Mouse (Mus musculus): ENCODE measurements around the gene Ralgds. TPM values are rescaled to one million over a fixed set of nuclear protein-coding genes. Genes with fewer than 3 reads are reported as not detected.
"Not testable (repeated sequence)": the region's sequence is repeated elsewhere in the genome, so short reads cannot be mapped to it uniquely, and the experiment has no call there.

Ralgds gene
- total RNA-seq (2021): 100 to 1,000 TPM; 115 to 132 TPM

DNA sequence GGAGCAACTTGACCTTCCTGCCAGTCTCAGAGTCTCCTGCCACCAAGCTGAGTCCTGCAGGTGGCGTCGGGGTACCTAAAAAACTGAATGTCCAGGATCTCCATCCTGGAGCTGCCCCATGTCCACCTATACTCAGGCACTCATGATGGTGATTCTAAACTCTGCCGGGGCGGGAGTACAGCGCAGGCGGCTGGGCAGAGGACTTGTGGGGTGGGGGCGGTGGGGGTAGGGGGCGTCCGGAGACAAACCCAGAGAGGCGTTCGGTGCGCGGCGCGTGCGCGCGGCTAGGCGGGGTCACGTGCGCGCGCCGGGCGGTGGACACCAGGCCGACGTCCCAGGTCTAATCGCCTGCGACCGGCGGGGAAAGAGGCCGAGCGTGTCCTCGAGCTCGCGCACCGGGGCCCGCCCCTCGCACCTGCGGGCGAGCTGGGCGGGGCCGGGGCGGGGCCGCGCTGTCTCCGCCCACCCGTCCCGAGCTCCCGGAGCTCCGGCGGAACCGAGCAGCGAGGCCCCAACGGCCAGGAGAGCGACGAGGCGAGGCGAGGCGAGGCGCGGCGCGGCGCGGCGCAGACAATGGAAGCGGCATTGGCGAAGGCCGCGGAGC is at the start of gene Ralgds:
Gene Ralgds, plus strand, starts transcription at position 328 of the 604 bp plus-strand sequence.
- no peak for DNase-seq (ENCODE audit: extremely low spot score in 1 of 2, low spot score in 1 of 2)

DNA sequence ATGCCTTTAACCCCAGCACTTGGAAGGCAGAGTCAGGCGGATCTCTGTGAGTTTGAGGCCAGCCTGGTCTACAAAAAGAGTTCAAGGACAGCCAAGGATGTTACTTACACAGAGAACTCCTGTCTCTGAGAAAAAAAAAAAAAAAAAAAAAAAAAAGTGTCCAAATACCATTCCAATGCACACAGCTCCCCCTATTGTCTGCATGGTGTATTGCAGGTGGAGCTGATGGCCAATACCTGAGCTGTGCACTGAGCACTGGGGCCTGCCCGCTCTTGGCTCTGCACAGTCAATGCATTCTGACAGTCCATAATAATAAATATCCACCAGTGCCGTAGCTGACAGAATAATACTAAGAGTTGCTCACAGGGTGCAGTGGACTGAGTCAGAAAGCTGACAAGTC is 49.0 kb upstream of the Ralgds start:
- peak; percentile 64 to 84 for DNase-seq (ENCODE audit: extremely low spot score in 1 of 2, low spot score in 1 of 2)

DNA sequence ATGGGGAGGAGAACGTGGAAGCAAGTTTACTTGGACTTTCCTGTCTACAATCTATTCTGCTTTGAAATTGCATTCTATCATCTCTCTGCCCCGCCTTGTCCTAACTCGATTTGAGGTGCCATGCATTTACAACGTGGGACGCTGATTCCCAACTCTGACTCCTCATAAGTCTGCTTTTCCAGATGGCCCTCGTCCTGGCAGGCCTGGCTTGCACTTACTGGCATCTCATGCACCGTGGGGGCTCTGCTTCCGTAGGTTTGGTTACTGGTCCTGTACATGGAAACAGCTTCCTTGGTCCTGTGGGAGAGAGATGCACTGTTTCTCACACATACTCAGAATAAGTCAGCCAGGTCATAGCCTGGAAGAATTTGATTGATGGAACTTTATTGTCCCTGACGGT is 48.0 kb upstream of the Ralgds start:
- no peak for DNase-seq (ENCODE audit: extremely low spot score in 1 of 2, low spot score in 1 of 2)

DNA sequence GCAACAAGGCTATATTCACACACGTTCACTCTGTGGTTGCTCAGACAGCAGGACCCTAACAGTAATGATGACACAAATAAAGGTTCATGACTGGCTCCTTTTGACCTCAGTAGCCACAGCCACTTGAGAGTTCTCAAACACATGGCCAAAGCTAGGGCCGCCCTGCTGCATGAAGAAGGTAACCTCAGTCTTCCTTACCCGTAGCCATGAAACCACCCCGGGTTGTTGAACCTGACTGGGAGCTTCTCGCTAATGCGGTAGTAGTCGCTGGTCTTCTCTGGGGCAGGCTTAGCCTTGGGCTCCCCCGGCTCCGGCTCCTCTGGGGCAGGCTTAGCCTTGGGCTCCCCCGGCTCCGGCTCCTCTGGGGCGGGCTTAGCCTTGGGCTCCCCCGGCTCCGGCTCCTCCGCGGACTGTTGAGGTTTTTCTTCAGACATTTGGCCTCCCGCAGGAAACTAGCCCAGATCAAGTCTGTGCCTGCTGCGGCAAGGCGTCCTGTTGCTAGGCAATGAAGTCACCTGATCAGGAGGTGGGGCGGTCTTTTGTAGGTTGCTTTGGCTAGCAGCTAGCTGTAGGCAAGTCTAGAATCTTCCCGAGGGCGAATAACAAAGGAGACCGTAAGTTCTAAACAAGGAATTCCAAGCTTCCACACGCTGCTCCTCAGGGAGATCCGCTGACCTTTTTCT is 46.9 kb upstream of the Ralgds start, which contains the start of gene 1700007K13Rik:
Gene 1700007K13Rik, minus strand, starts transcription at position 497 of the 683 bp plus-strand sequence.
- DNase-seq (ENCODE audit: extremely low spot score in 1 of 2, low spot score in 1 of 2): peak in 1 of 2 experiments; percentile 49

GRCm38 (mm10) chr2:28467860-28468485 is 45.0 kb upstream of the Ralgds start, which contains the start of gene Mrps2:
Gene Mrps2 (plus strand): TSS chr2:28468066.
- DNase-seq (ENCODE audit: extremely low spot score in 1 of 2, low spot score in 1 of 2): peak; percentile 80 to 84

GRCm38 (mm10) chr2:28468486-28469225 is 44.3 kb upstream of the Ralgds start:
- DNase-seq (ENCODE audit: extremely low spot score in 1 of 2, low spot score in 1 of 2): no peak

DNA sequence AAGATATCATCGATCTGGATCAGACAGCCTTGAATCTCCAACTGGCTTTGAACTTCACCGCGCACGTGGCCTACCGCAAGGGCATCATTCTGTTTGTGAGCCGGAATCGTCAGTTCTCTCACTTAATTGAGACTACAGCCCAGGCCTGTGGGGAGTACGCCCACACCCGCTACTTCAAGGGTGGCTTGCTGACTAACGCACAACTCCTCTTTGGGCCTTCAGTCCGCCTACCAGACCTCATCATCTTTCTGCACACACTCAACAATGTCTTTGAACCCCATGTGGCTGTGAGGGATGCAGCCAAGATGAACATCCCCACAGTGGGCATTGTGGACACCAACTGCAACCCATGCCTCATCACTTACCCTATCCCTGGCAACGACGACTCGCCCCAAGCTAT is 43.5 kb upstream of the Ralgds start:
- no peak for DNase-seq (ENCODE audit: extremely low spot score in 1 of 2, low spot score in 1 of 2)

- DNase-seq (ENCODE audit: extremely low spot score in 1 of 2, low spot score in 1 of 2): no peak
These were observed 42.3 kb upstream of the Ralgds start for GRCm38 (mm10) chr2:28470591-28470990.

- not testable (repeated sequence) for DNase-seq (ENCODE audit: extremely low spot score in 1 of 2, low spot score in 1 of 2)
These were observed 40.9 kb upstream of the Ralgds start for GRCm38 (mm10) chr2:28472011-28472410.

DNA sequence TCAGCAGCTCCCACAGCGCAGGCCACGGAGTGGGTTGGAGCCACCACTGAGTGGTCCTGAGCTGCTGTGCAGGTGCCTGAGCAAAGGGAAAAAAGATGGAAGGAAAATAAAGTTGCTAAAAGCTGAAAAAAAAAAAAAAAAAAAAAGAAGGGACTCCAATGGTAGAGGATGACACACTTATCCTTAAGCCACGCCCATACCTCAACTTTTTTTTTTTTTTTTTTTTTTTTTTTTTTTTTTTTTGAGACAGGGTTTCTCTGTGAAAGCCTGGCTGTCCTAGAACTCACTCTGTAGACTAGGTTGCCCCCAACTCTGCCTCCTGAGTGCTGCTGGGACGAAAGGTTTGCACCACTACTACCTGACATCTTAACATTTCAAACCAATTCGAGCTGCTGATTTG is 34.9 kb upstream of the Ralgds start:
- not testable (repeated sequence) for DNase-seq (ENCODE audit: extremely low spot score in 1 of 2, low spot score in 1 of 2)

DNA sequence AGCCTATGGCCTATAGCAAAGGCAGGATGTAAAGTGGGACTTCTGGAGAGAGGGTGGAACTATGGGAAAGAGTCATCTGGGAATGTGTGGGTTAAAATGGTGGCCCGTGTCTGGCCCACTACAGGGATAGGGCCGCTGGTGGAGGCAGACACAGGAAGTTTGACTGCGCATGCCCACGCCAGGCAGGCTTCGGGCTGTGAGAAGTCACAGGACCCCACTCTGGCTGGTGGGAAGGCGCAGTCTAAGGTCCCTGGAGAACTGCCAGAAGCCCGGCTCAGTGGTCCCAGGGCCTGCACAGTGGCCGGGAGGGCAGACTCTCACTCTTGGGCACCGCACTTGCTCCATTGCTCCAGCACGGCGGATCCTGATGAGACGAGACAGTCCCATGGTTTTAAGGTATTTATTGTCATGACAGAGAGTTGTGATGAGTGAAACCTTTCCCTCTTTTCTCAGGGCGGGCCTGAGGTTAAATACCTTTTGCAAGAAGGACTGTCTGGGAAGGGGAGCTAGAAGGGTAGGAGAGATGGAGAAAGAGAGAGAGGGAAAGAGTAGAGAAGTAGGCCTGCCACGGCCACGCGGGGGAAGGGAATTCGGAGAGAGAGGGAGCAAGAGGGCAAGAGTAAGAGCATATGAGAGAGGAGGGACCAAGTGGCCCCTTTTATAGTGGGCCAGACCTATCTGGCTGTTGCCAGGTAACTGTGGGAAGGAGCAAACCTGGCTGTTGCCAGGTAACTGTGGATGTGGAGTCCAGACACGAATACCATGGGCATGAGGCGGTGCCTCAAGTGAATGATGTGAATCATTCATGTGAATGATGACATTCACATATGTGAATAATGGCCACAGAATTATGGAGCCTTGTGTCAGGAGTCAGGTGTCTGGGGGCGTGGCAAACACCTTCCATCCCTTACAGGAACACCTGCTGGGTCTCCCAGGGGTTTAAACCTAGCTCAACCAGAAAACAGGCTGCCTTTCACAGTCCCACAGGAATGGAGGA is 33.4 kb upstream of the Ralgds start:
- no peak for DNase-seq (ENCODE audit: extremely low spot score in 1 of 2, low spot score in 1 of 2)

- no peak for DNase-seq (ENCODE audit: extremely low spot score in 1 of 2, low spot score in 1 of 2)
These were observed 29.1 kb upstream of the Ralgds start for GRCm38 (mm10) chr2:28483861-28484260.

GRCm38 (mm10) chr2:28494521-28494920 is 18.4 kb upstream of the Ralgds start:
- DNase-seq (ENCODE audit: extremely low spot score in 1 of 2, low spot score in 1 of 2): no peak

DNA sequence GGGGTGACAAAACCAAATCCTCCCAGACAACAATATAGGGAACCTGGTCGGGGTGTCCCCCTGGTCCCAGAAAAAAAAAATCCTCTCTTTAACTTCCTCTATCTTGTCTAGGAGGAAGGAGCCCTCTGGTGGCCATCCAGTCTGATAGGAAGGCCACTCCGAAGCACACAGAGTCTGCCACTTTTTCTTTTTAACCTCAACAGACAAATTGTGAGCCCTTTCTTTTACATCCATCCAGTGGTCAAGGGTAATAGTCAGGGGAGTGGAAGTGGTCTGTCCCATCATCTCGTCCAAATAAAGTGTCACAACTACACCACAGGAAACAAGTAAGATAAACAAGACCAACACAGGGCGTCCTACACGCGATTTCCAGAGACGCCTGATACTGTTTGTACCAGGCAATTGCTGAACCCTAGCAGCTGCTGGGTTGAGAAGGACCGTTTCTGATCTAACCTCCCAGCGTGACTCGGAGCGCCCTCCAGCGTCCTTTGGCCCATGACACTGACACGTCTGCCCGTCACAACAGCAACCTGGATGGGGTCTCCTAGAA is 17.6 kb upstream of the Ralgds start:
- DNase-seq (ENCODE audit: extremely low spot score in 1 of 2, low spot score in 1 of 2): no peak

GRCm38 (mm10) chr2:28495801-28496595 is 16.9 kb upstream of the Ralgds start:
- no peak for DNase-seq (ENCODE audit: extremely low spot score in 1 of 2, low spot score in 1 of 2)

DNA sequence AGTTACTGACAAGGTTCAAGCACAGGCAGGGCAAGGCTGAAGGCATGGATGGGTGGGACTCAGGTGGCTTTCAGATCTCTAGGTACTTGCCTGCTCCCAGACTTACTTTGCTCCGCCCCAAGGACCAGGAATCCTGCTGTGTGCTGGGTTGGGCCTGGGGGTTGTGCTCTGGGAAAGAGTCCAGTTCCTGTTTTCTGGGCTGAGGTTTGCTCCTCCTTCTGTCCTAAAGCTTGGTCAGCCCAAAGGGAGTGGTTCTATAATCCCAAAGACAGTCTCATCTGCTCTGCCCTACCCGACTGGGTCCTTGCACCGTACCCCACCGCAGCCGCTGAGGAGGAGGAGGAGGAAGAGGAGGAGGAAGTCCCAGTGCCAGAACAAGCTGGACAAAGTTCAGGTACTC is 16.3 kb upstream of the Ralgds start, which contains the start of gene Gbgt1:
Gene Gbgt1, plus strand, starts transcription at position 221 of the 400 bp plus-strand sequence.
- no peak for DNase-seq (ENCODE audit: extremely low spot score in 1 of 2, low spot score in 1 of 2)

- no peak for DNase-seq (ENCODE audit: extremely low spot score in 1 of 2, low spot score in 1 of 2)
These were observed 15.4 kb upstream of the Ralgds start for GRCm38 (mm10) chr2:28497561-28497960.

- no peak for DNase-seq (ENCODE audit: extremely low spot score in 1 of 2, low spot score in 1 of 2)
These were observed 14.5 kb upstream of the Ralgds start for GRCm38 (mm10) chr2:28498431-28498830.

Data from layer of hippocampus, postnatal 25 days (tissue).